Mouse (Mus musculus) macrophage (primary cell): ENCODE measurements around the gene Cpsf4l. TPM values are rescaled to one million over a fixed set of nuclear protein-coding genes. Genes with fewer than 3 reads are reported as not detected.
A peak's percentile ranks its signal among the peaks of the same experiment; 100 is the strongest.

Source experiments
- H3K27ac ChIP-seq: fragments of 350-480 bp; formaldehyde crosslinking; 2 replicates; pipeline ENCODE4 v1.9.0; 2021
- H3K36me3 ChIP-seq: fragments of 350-480 bp; formaldehyde crosslinking; 2 replicates; pipeline ENCODE4 v1.9.0; 2021; ENCODE audit errors: inconsistent target
- H3K4me3 ChIP-seq: fragments of 350-480 bp; formaldehyde crosslinking; 2 replicates; pipeline ENCODE4 v1.9.0; 2021; ENCODE audit errors: inconsistent target
- H3K79me2 ChIP-seq: fragments of 350-480 bp; formaldehyde crosslinking; 2 replicates; pipeline ENCODE4 v1.9.0; 2021; ENCODE audit errors: inconsistent target
- WGBS: methylation state at CpG from one replicate; pipeline ENCODE4 v1.1.7; 2026; ENCODE audit warnings: inconsistent platforms; ENCODE audit not compliant: missing documents; 5-methylcytosine and 5-hydroxymethylcytosine counted together
- polyA plus RNA-seq: library from polyadenylated mRNA; stranded (reverse); fragments of 250-400 nt; gene quantifications from 3 replicates; pipeline ENCODE4 v1.2.4, GENCODE M21; 2018; ENCODE audit warnings: inconsistent platforms

The Cpsf4l gene
- polyA plus RNA-seq, 1 experiment from 2014 or later = not detected

DNA sequence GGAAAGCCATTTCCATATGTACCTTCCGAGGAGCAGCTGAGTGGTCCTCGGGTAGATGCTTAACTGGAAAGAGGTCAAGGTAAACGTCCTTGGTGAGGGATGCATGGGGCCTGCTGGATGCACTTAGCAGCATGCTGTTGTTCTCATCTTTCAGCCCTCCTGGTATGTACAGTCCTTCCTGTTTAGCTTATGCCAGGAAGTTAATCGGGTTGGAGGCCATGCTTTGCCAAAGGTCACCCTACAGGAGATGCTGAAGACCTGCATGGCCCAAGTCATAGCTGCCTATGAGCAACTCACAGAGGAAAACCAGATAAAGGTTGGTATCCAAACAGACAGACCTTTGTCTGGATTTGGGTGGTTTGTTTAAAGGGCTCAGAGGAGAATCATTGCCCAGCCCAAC, 52.6 kb downstream of the Cpsf4l start:
- no peak overlapping the region for H3K4me3 ChIP-seq
- peaks cover 6% of the 10 kb centered on the region; the same call in 1 of the 2 replicates for H3K79me2 ChIP-seq
- H3K36me3 ChIP-seq = peaks cover 84% of the 10 kb centered on the region
- 88% methylated on average over 4 of the region's 4 CpGs for WGBS
- H3K27ac ChIP-seq = no peak overlapping the region

DNA sequence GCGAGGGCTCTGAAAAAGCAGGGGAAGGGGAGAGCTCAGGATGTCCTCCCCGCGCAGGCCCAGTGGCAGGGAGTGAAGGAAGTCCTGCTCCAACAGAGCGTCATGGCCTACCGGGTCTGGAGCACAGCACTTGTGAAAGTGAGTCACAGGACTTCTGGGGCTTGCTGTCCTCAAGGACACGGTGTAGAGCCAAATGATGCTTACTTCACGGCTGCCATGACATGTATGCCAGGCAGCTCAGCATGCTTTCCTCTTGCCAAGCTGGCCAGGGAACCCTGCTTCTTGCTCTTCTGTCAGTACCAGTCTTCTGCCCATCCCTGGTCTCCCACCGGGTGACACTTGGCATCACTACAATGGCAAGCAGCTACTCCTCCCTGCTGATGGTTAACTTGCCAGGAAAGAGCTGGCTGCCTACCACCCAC, 53.3 kb downstream of the Cpsf4l start:
- H3K79me2 ChIP-seq = no peaks in the 10 kb centered on the region; the same call in 1 of the 2 replicates
- H3K27ac ChIP-seq = no peak overlapping the region
- H3K4me3 ChIP-seq = no peak overlapping the region
- WGBS = 89% methylated on average over 8 of the region's 8 CpGs
- H3K36me3 ChIP-seq = peaks cover 83% of the 10 kb centered on the region

DNA sequence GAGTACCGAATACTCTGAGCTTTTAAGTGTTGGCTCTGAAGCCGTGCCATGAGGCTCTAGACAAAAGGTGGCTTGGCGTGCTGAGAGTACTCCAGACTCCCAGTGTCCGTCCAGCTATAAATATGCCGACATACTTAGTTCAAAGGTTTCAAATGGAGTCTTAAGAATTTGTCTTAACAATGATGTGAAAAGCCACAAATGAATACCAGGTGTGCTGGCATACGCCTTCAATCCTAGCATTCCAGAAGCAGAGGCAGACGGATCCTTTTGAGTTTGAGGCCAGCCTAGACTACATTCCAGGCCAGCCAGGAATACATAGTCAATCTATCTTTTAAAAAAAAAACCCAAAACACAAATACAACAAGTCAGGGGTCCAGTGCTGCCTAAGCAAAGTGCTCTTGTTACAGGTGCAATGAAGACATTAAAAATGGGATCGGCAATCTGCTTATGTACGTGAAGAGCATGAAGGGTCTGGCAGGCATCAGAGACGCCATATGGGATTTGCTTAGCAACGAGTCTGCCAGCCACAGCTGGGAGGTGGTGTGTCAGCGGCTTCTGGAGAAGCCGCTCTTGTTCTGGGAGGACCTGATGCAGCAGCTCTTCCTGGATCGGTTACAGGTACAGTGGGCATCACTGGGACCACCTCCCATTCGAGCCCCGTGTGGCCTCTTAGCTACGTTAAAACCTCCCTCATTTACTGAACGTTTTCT, 55.1 kb downstream of the Cpsf4l start:
- peaks cover 4% of the 10 kb centered on the region; the same call in 1 of the 2 replicates for H3K79me2 ChIP-seq
- 93% methylated on average over 18 of the region's 18 CpGs for WGBS

GRCm38 (mm10) chr11:113654105-113654504, 55.7 kb downstream of the Cpsf4l start:
- Histone ChIP-seq H3K79me2 (peaks cover 4% of the 10 kb centered on the region; the same call in 1 of the 2 replicates), H3K36me3 (peaks cover 72% of the 10 kb centered on the region), H3K27ac (no peak overlapping the region), H3K4me3 (no peak overlapping the region)
- WGBS = 91% methylated on average over 15 of the region's 15 CpGs

More for the DNA sequence above, 55.1 kb downstream of the Cpsf4l start:
- Histone ChIP-seq H3K4me3 (no peak overlapping the region), H3K27ac (no peak overlapping the region), H3K36me3 (peaks cover 76% of the 10 kb centered on the region)

- 91% methylated on average over 6 of the region's 6 CpGs for WGBS
- Histone ChIP-seq H3K36me3 (peaks cover 58% of the 10 kb centered on the region), H3K79me2 (peaks cover 4% of the 10 kb centered on the region; the same call in 1 of the 2 replicates), H3K4me3 (no peak overlapping the region), H3K27ac (no peak overlapping the region)
These were observed 57.3 kb downstream of the Cpsf4l start for GRCm38 (mm10) chr11:113652516-113652915.

DNA sequence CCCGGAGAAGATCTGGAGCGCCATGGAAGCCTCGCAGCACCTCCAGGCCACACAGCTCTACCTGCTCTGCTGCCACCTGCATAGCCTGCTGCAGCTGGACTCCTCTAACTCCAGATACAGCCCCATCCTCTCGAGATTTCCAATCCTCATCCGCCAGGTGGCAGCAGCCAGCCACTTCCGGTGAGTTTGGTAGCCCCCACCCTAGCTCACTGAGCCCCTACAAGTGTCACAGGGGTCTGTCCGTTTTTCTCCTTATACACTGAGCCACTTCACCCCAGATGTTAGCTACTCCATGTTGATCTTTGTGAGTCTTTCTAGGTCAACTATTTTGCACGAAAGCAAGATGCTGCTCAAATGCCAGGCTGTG, 57.9 kb downstream of the Cpsf4l start:
- Histone ChIP-seq H3K27ac (no peak overlapping the region), H3K4me3 (no peak overlapping the region), H3K36me3 (peaks cover 51% of the 10 kb centered on the region), H3K79me2 (peaks cover 4% of the 10 kb centered on the region; the same call in 1 of the 2 replicates)
- 76% methylated on average over 7 of the region's 8 CpGs for WGBS

- Histone ChIP-seq H3K4me3 (no peak overlapping the region), H3K79me2 (peaks cover 4% of the 10 kb centered on the region; the same call in 1 of the 2 replicates), H3K27ac (no peak overlapping the region), H3K36me3 (peaks cover 46% of the 10 kb centered on the region)
- 89% methylated on average over 21 of the region's 22 CpGs for WGBS
These were observed 58.5 kb downstream of the Cpsf4l start for GRCm38 (mm10) chr11:113651206-113651906.

GRCm38 (mm10) chr11:113649353-113650210, 60.2 kb downstream of the Cpsf4l start, which contains the start of gene Slc39a11:
Gene Slc39a11, minus strand, starts transcription at chr11:113650079.
- Histone ChIP-seq H3K36me3 (peaks cover 29% of the 10 kb centered on the region), H3K4me3 (peak within 1 kb of the TSS; percentile 67), H3K79me2 (peaks cover 4% of the 10 kb centered on the region; the same call in 1 of the 2 replicates), H3K27ac (peak within 1 kb of the TSS; percentile 17; the same call in 1 of the 2 replicates)
- WGBS = 0% methylated on average over 62 of the region's 91 CpGs

GRCm38 (mm10) chr11:113648690-113649352, 61.0 kb downstream of the Cpsf4l start, which contains the start of gene Cog1:
Gene Cog1, plus strand, starts transcription at chr11:113649169.
- WGBS = 46% methylated on average over 26 of the region's 26 CpGs
- H3K36me3 ChIP-seq = peaks cover 22% of the 10 kb centered on the region

More at GRCm38 (mm10) chr11:113648690-113649352, 61.0 kb downstream of the Cpsf4l start, which contains the start of gene Cog1:
- Histone ChIP-seq H3K4me3 (peak within 1 kb of the TSS; percentile 67), H3K27ac (peak within 1 kb of the TSS; percentile 17; the same call in 1 of the 2 replicates), H3K79me2 (peaks cover 4% of the 10 kb centered on the region; the same call in 1 of the 2 replicates)

Other genes starting within 250 kb of the Cpsf4l start
- not detected in 3 replicates for gene Sstr2, start 90.7 kb downstream of the Cpsf4l start, polyA plus RNA-seq
- gene Cog1, start 60.8 kb downstream of the Cpsf4l start, polyA plus RNA-seq = 23.1 to 31.0 TPM (median 28.9 TPM) in 3 replicates
- gene Slc39a11, start 59.9 kb downstream of the Cpsf4l start, polyA plus RNA-seq = 21.0 to 39.9 TPM (median 35.9 TPM) in 3 replicates
- 25.4 to 31.8 TPM (median 29.8 TPM) in 3 replicates for gene Fam104a, start 25.9 kb downstream of the Cpsf4l start, polyA plus RNA-seq
- 8.5 to 11.5 TPM (median 8.9 TPM) in 3 replicates for gene D11Wsu47e, start 25.6 kb downstream of the Cpsf4l start, polyA plus RNA-seq
- gene Cdc42ep4, start 41.9 kb upstream of the Cpsf4l start, polyA plus RNA-seq = 6.8 to 16.9 TPM (median 13.4 TPM) in 3 replicates